1 mouse cellular context compared by ENCODE assay signal in the genomic region with DNA sequence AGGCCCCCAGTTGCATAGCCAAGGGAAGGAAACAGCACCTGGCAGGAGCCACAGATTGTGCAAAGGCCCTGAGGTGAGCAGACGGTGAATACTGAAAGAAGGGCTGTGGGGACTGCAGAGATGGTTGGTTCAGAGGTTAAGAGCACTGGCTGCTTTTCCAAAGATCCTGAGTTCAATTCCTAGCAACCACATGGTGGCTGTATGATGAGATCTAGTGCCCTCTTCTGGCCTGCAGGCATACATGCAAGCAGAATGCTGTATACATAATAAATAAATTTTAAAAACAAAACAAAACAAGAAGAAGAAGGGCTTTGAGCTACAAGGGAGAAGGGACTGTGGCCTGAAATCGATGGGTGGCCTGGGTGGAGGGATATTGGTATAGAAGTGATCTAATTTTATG.
TF ChIP-seq lines count a peak whose summit lies in the region.

No protein-coding gene starts in this region.

TF ChIP-seq in CH12.LX, 34 proteins besides CTCF, POLR2A, EP300 and RAD21:
- no peak for TF ChIP-seq CHD2 (IDR thresholded peaks at IDR 0.05; ENCODE audit: low read length)
- TF ChIP-seq JUND (conservative IDR thresholded peaks at IDR 0.05; ENCODE audit: low read depth, low read length) = no peak
- no peak for TF ChIP-seq NRF1 (IDR thresholded peaks at IDR 0.05; ENCODE audit: low read depth, low read length)
- no peak for TF ChIP-seq GABPA (IDR thresholded peaks at IDR 0.05; ENCODE audit: insufficient replicate concordance, low read depth, low read length)
- no peak for TF ChIP-seq USF2 (conservative IDR thresholded peaks at IDR 0.05; ENCODE audit: low read depth, low read length)
- no peak for TF ChIP-seq USF1 (IDR thresholded peaks at IDR 0.05; ENCODE audit: low read depth, low read length)
- TF ChIP-seq MXI1 (IDR thresholded peaks at IDR 0.05; ENCODE audit: low read depth, low read length) = no peak
- no peak for TF ChIP-seq SIN3A (IDR thresholded peaks at IDR 0.05; ENCODE audit: low read length)
- TF ChIP-seq ZMIZ1 (IDR thresholded peaks at IDR 0.05; ENCODE audit: low read depth, low read length) = no peak
- no peak for TF ChIP-seq ZNF384 (IDR thresholded peaks at IDR 0.05; ENCODE audit: low read depth, low read length)
- TF ChIP-seq BHLHE40 (IDR thresholded peaks at IDR 0.05; ENCODE audit: low read depth, low read length) = no peak
- TF ChIP-seq MEF2A (IDR thresholded peaks at IDR 0.05; ENCODE audit: borderline replicate concordance, low read depth, low read length) = no peak
- TF ChIP-seq RCOR1 (conservative IDR thresholded peaks at IDR 0.05; ENCODE audit: low read depth, low read length) = no peak
- no peak for TF ChIP-seq E2F4 (IDR thresholded peaks at IDR 0.05; ENCODE audit: insufficient replicate concordance, low read depth, low read length)
- no peak for TF ChIP-seq ZC3H11A (IDR thresholded peaks at IDR 0.05; ENCODE audit: low read depth, low read length)
- TF ChIP-seq KAT2A (IDR thresholded peaks at IDR 0.05; ENCODE audit: insufficient replicate concordance, low read length) = no peak
- TF ChIP-seq UBTF (IDR thresholded peaks at IDR 0.05; ENCODE audit: low read depth, low read length) = no peak
- no peak for TF ChIP-seq MYC (IDR thresholded peaks at IDR 0.05; ENCODE audit: low read depth, low read length)
TF ChIP-seq in CH12.LX: peak in this region for 0.
